Mouse (Mus musculus) MEL-GATA-1-ER (cell line): ENCODE measurements around the gene Lrrc1.

ENCODE experiments used
- DNase-seq: peaks from one replicate; pipeline ENCODE4 v3.0.0-alpha.2; 2012; ENCODE audit warnings: low read depth; ENCODE audit errors: extremely low read depth

The Lrrc1 gene

GRCm38 (mm10) chr9:77386751-77387150, 157.9 kb downstream of the Lrrc1 start:
- DNase-seq: no peak

- DNase-seq: no peak
These were observed 159.1 kb downstream of the Lrrc1 start for GRCm38 (mm10) chr9:77385611-77386010.

- DNase-seq: no peak
These were observed 160.0 kb downstream of the Lrrc1 start for GRCm38 (mm10) chr9:77384651-77385050.

GRCm38 (mm10) chr9:77383951-77384350, 160.7 kb downstream of the Lrrc1 start:
- DNase-seq: no peak

GRCm38 (mm10) chr9:77382514-77382913, 162.2 kb downstream of the Lrrc1 start:
- no peak for DNase-seq

GRCm38 (mm10) chr9:77381565-77381964, 163.1 kb downstream of the Lrrc1 start:
- DNase-seq: no peak
